Mouse (Mus musculus) left cerebral cortex, postnatal 14 days (tissue): Measurements from ENCODE around the gene Gm10720. TPM values are rescaled to one million over a fixed set of nuclear protein-coding genes. Genes with fewer than 3 reads are reported as not detected.
A peak's percentile ranks its signal among the peaks of the same experiment; 100 is the strongest.
"Not testable (repeated sequence)": the region's sequence is repeated elsewhere in the genome, so short reads cannot be mapped to it uniquely, and the experiment has no call there.

Source experiments
- DNase-seq, 2 experiments: peaks; one replicate each; pipeline ENCODE4 v3.0.0; 2021 to 2022; ENCODE audit warnings: low spot score in 2 of 2, mixed read lengths in 1 of 2
- intact Hi-C: fragments of 180-260 bp; cut with DNase I; formaldehyde crosslinking; loops from one replicate; pipeline ENCODE4 v1.15.1; 2025
- long read RNA-seq, 2 experiments: library from polyadenylated mRNA; stranded (forward); transcript quantifications; one replicate each; pipeline ENCODE4 v2.0.0; 2021
- total RNA-seq, 2 experiments: library from RNA; stranded (reverse); gene quantifications; 2 replicates each; pipeline ENCODE4 v1.2.3; 2021

Gm10720 gene
- total RNA-seq: not detected
- long read RNA-seq, experiment 1: 0 reads
- long read RNA-seq, experiment 2: 0 reads

GRCm38 (mm10) chr9:3015354-3015753 lies at the start of gene Gm10720:
Gene Gm10720, plus strand, starts transcription at chr9:3015654.
- intact Hi-C loops, DNase-seq: not testable (repeated sequence)

- intact Hi-C loops: not testable (repeated sequence)
- DNase-seq: peak in 1 of 2 experiments; percentile 8
These were observed 14.9 kb upstream of the Gm10720 start, which contains the start of gene Gm10722 for GRCm38 (mm10) chr9:3000445-3000972. Gene Gm10722, plus strand, starts transcription at chr9:3000922.

GRCm38 (mm10) chr9:3001006-3001405 lies 14.4 kb upstream of the Gm10720 start:
- peak; percentile 2 to 51 for DNase-seq
- intact Hi-C loops: not testable (repeated sequence)

- DNase-seq: peak; percentile 100
- intact Hi-C loops: not testable (repeated sequence)
These were observed 13.3 kb upstream of the Gm10720 start for GRCm38 (mm10) chr9:3001948-3002659.

GRCm38 (mm10) chr9:3002794-3003396 lies 12.6 kb upstream of the Gm10720 start, which contains the start of gene Gm11168:
Gene Gm11168, plus strand, starts transcription at chr9:3003346.
- intact Hi-C loops, DNase-seq: not testable (repeated sequence)

GRCm38 (mm10) chr9:3006179-3006578 lies 9.3 kb upstream of the Gm10720 start:
- intact Hi-C loops, DNase-seq: not testable (repeated sequence)

- DNase-seq: peak; percentile 91 to 98
- intact Hi-C loops: not testable (repeated sequence)
These were observed 8.8 kb upstream of the Gm10720 start for GRCm38 (mm10) chr9:3006636-3007035.

- DNase-seq, intact Hi-C loops: not testable (repeated sequence)
These were observed 8.2 kb upstream of the Gm10720 start for GRCm38 (mm10) chr9:3007272-3007671.

- intact Hi-C loops, DNase-seq: not testable (repeated sequence)
These were observed 6.1 kb upstream of the Gm10720 start for GRCm38 (mm10) chr9:3009331-3009730.

GRCm38 (mm10) chr9:3012054-3012621 lies 3.3 kb upstream of the Gm10720 start:
- DNase-seq, intact Hi-C loops: not testable (repeated sequence)

- DNase-seq, intact Hi-C loops: not testable (repeated sequence)
These were observed 2.6 kb upstream of the Gm10720 start, which contains the start of gene Gm10721 for GRCm38 (mm10) chr9:3012733-3013279. Gene Gm10721, plus strand, starts transcription at chr9:3013140.

GRCm38 (mm10) chr9:3015896-3016295 lies 442 bp downstream of the Gm10720 start:
- intact Hi-C loops: not testable (repeated sequence)
- DNase-seq: peak in 1 of 2 experiments; percentile 6

- DNase-seq, intact Hi-C loops: not testable (repeated sequence)
These were observed 1.7 kb downstream of the Gm10720 start, which contains the start of gene Gm10719 for GRCm38 (mm10) chr9:3017108-3017507. Gene Gm10719, plus strand, starts transcription at chr9:3017408.

- peak; percentile 13 to 90 for DNase-seq
- intact Hi-C loops: not testable (repeated sequence)
These were observed 3.5 kb downstream of the Gm10720 start for GRCm38 (mm10) chr9:3018944-3019343.

GRCm38 (mm10) chr9:3019835-3020727 lies 4.6 kb downstream of the Gm10720 start:
- intact Hi-C loops: not testable (repeated sequence)
- peak; percentile 72 to 90 for DNase-seq

GRCm38 (mm10) chr9:3022316-3023008 lies 7.0 kb downstream of the Gm10720 start:
- DNase-seq: peak; percentile 75 to 90
- intact Hi-C loops: not testable (repeated sequence)

- intact Hi-C loops: not testable (repeated sequence)
- peak; percentile 8 to 34 for DNase-seq
These were observed 8.0 kb downstream of the Gm10720 start, which contains the start of gene Gm10718 for GRCm38 (mm10) chr9:3023312-3023984. Gene Gm10718, plus strand, starts transcription at chr9:3023547.
